Mouse (Mus musculus): ENCODE results near the gene Adipor1.

GRCm38 (mm10) chr1:134368777-134369337 lies 46.3 kb upstream of the Adipor1 start:
- TF ChIP-seq CTCF (IDR thresholded peaks at IDR 0.05; ENCODE audit: low read depth, low read length) (peak; percentile 38), POLR2A (IDR thresholded peaks at IDR 0.05; ENCODE audit: extremely low read depth, insufficient read depth, low read length) (no peak)

Data from liver, adult 2 months (tissue).